Mouse (Mus musculus) lung, embryonic 15.5 days (tissue): ENCODE results near the gene Spen. TPM values are rescaled to one million over a fixed set of nuclear protein-coding genes. Genes with fewer than 3 reads are reported as not detected.

Experiments
- ATAC-seq: fragments of 200-750 bp; cut with Nextera tagmentation; 2 replicates; pipeline ENCODE4 v1.8.0; 2017; ENCODE audit warnings: moderate number of reproducible peaks, borderline replicate concordance; ENCODE audit not compliant: low FRiP score, low TSS enrichment; ENCODE audit errors: extremely low read depth
- H3K27ac ChIP-seq: fragments of 300-500 bp; sonication (generic); 2 replicates; pipeline ENCODE4 v1.5.1; 2015; ENCODE audit warnings: moderate library complexity, mild to moderate bottlenecking, inconsistent platforms
- H3K27me3 ChIP-seq: fragments of 300-500 bp; sonication (generic); 2 replicates; pipeline ENCODE4 v1.6.1; 2015; ENCODE audit warnings: inconsistent platforms
- H3K36me3 ChIP-seq: fragments of 300-500 bp; sonication (generic); 2 replicates; pipeline ENCODE4 v1.6.1; 2015; ENCODE audit warnings: inconsistent platforms
- H3K4me1 ChIP-seq: fragments of 300-500 bp; sonication (generic); 2 replicates; pipeline ENCODE4 v1.6.1; 2015; ENCODE audit warnings: inconsistent platforms
- H3K4me2 ChIP-seq: fragments of 300-500 bp; sonication (generic); 2 replicates; pipeline ENCODE4 v1.6.1; 2015; ENCODE audit warnings: inconsistent platforms, mild to moderate bottlenecking, moderate library complexity
- H3K4me3 ChIP-seq: fragments of 300-500 bp; sonication (generic); 2 replicates; pipeline ENCODE4 v1.5.1; 2015; ENCODE audit warnings: mild to moderate bottlenecking, inconsistent platforms
- H3K9ac ChIP-seq: fragments of 300-500 bp; sonication (generic); 2 replicates; pipeline ENCODE4 v1.6.1; 2015; ENCODE audit warnings: inconsistent platforms
- H3K9me3 ChIP-seq: fragments of 300-500 bp; sonication (generic); 2 replicates; pipeline ENCODE4 v1.6.1; 2016; ENCODE audit warnings: inconsistent platforms
- WGBS: fragments of 180-500 bp; shearing (Covaris S2); methylation state at CpG from one replicate; pipeline ENCODE4 v1.1.7; 2015; 5-methylcytosine and 5-hydroxymethylcytosine counted together
- polyA plus RNA-seq: library from polyadenylated mRNA; unstranded; fragments of >200 nt; fragmentation: Nextera tagmentation; extraction: Ambion mirVana; gene quantifications from 2 replicates; pipeline ENCODE4 v1.2.1, GENCODE M21; 2015

The Spen gene
- polyA plus RNA-seq: 9.1 and 10.3 TPM in 2 replicates

DNA sequence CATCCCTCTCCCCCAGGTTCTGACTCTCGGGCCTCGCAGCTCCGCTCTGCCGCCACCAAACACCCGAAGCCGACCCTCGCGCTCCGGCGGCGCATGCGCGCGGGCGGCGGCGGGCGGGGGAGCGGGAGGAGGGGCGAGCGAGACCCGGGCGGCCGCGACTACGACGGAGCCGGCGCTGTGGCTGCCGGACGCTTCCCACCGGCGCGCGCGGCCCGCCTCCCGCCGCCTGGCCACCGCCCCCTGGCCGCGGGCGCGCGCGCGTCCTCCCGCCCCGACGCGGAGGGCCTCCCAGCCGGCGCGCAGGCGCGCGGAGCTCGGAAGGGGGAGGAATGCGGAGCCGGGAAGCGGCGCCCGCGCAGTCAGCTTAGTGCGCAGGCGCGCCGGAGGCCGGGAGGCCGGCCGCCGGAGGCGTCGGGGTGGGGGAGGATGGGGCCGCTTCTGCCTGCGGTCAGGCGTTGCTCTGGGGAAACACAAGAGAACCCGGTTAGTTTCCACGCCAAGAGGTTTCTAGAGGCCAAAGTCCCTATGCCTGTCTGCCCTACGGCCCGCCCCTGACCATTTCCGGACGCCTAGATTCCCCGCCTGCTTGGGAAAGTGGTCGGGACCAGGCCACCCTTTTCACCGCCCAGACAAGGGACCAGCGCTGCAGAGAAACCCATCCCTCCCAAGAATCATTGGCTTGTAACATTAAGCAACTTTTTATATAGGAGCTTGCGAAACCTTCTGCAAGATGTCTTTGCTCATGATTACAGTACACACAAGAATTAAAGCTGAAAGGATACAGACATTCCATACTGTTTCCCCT, at the start of gene Spen:
Gene Spen (minus strand): TSS at position 190 of the 805 bp plus-strand sequence.
- H3K9ac ChIP-seq: peak within 1 kb of the TSS; percentile 97
- H3K9me3 ChIP-seq: no peaks in the 10 kb centered on the region
- H3K4me3 ChIP-seq: peak within 1 kb of the TSS; percentile 94
- peak within 1 kb of the TSS; percentile 99 for H3K27ac ChIP-seq
- no peaks in the 10 kb centered on the region for H3K36me3 ChIP-seq
- WGBS: under 1% methylated on average over 77 of the region's 88 CpGs
- H3K4me1 ChIP-seq: peaks cover 30% of the 10 kb centered on the region
- no peaks in the 10 kb centered on the region for H3K27me3 ChIP-seq
- H3K4me2 ChIP-seq: peak within 1 kb of the TSS; percentile 91
- peak; percentile 90 for ATAC-seq

DNA sequence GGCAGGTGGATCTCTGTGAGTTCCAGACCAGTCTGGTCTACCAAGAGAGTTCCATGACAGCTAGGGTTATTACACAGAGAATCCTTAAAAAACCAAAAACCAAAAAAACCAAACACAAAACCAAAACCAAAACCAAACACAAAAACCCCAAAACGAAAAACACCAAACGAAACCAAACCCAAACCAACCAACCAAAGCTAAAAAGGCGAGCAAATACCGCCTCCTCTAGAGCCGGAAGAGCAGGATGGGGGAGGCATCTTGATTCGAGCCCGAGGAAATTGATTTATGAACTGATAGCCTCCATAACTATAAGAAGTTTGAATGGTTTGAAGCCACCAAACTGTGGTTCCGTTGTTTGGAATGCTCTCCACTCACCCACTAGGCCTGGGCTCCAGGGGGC, 45.5 kb upstream of the Spen start:
- no peak for ATAC-seq
- H3K4me1 ChIP-seq: no peaks in the 10 kb centered on the region
- H3K9ac ChIP-seq: no peak overlapping the region
- H3K4me3 ChIP-seq: no peak overlapping the region
- H3K4me2 ChIP-seq: no peak overlapping the region
- WGBS: 82% methylated on average over 8 of the region's 8 CpGs
- H3K9me3 ChIP-seq: no peaks in the 10 kb centered on the region
- peaks cover 73% of the 10 kb centered on the region for H3K36me3 ChIP-seq
- no peaks in the 10 kb centered on the region for H3K27me3 ChIP-seq
- H3K27ac ChIP-seq: no peak overlapping the region

DNA sequence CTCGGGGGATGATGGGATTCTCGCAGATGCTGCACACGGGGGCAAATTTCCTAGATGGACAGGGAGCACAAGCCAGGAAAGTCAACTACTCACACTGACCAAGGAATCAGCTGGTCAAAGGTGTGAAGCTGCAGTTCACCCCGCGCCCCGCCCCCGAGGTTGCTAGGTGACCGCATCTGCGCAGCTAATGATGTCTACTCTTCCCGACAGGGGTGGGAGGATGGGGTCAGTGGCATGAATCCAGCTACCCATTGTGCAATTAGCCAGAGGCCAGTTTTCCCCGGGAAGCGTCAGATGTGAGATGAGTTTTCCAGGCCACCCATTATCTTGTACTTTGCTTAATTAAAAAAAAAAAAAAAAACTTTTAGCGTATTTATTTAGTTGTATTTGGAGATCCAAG, 42.7 kb upstream of the Spen start:
- no peak overlapping the region for H3K9ac ChIP-seq
- no peak for ATAC-seq
- no peaks in the 10 kb centered on the region for H3K27me3 ChIP-seq
- no peaks in the 10 kb centered on the region for H3K9me3 ChIP-seq
- no peak overlapping the region for H3K4me2 ChIP-seq
- peaks cover 80% of the 10 kb centered on the region for H3K36me3 ChIP-seq
- 85% methylated on average over 13 of the region's 13 CpGs for WGBS
- no peaks in the 10 kb centered on the region for H3K4me1 ChIP-seq
- H3K4me3 ChIP-seq: no peak overlapping the region
- H3K27ac ChIP-seq: no peak overlapping the region

DNA sequence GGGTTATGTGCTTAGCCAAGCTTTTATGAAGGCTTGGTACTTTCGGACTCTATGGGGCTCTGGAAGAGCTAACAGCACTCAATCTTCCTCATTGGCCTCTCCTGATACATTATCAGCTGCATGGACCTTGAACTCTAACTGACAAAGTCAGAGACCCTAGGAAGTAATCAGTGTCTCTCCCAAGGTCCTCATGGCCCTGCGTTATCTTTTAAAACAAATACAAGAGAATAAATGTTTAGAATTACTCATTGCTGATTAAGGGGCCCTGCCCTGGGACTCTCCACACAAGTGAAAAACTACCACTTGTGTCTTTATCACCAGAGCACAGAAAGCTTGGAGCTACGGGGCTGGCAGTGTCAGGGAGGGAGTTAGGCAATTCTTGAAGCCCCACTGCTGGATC, 40.4 kb upstream of the Spen start:
- H3K9me3 ChIP-seq: no peaks in the 10 kb centered on the region
- H3K36me3 ChIP-seq: peaks cover 64% of the 10 kb centered on the region
- H3K9ac ChIP-seq: no peak overlapping the region
- H3K4me2 ChIP-seq: no peak overlapping the region
- no peak overlapping the region for H3K27ac ChIP-seq
- ATAC-seq: no peak
- 16% methylated on average over 3 of the region's 3 CpGs for WGBS
- no peaks in the 10 kb centered on the region for H3K27me3 ChIP-seq
- H3K4me1 ChIP-seq: peaks cover 9% of the 10 kb centered on the region
- H3K4me3 ChIP-seq: no peak overlapping the region

DNA sequence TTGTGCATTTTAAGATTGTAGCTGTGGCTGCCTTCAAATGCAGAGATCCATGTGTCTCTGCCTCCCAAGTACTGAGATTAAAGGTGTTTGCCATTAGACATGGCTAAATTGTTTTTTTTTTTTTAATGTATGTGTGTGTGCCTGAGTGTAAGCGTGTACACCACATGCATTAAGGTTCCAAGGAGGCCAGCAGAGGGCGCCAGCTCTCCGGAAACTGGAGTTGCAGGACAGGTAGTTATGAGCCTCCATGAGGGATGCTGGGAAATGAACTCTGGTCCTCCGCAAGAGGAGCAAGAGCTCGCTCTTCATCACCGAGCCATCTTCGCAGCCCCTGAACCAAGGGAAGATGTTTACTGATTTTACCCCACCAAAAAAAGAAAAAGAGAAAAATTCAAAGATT, 38.5 kb upstream of the Spen start:
- Histone ChIP-seq H3K9me3 (no peaks in the 10 kb centered on the region), H3K36me3 (peaks cover 48% of the 10 kb centered on the region), H3K4me3 (no peak overlapping the region), H3K4me2 (no peak overlapping the region), H3K4me1 (peaks cover 22% of the 10 kb centered on the region), H3K27ac (no peak overlapping the region), H3K27me3 (no peaks in the 10 kb centered on the region), H3K9ac (no peak overlapping the region)
- WGBS: 94% methylated on average over 7 of the region's 7 CpGs
- ATAC-seq: no peak

DNA sequence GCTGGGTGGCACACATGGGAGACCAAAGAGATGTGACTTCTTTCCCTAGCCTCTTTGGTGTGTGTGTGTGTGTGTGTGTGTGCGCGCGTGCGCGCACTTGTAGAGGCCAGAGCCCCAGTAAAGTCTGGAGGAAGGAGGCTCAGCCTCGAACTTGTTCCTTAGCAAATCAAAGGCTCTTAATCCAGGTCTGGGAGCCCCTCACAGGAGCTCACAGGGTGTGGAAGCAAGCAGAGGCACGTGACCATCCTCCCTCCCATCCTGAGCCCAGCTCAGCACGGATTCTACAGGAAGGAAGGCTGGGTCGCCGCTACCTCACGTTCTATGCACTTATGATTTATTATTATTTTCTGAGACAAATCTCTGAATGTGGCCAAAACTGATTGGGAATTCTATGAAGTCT, 38.0 kb upstream of the Spen start:
- no peak overlapping the region for H3K4me3 ChIP-seq
- H3K4me2 ChIP-seq: no peak overlapping the region
- no peak for ATAC-seq
- H3K4me1 ChIP-seq: peaks cover 22% of the 10 kb centered on the region
- H3K36me3 ChIP-seq: peaks cover 45% of the 10 kb centered on the region
- no peaks in the 10 kb centered on the region for H3K27me3 ChIP-seq
- WGBS: 80% methylated on average over 11 of the region's 11 CpGs
- no peak overlapping the region for H3K9ac ChIP-seq
- no peaks in the 10 kb centered on the region for H3K9me3 ChIP-seq
- H3K27ac ChIP-seq: no peak overlapping the region

DNA sequence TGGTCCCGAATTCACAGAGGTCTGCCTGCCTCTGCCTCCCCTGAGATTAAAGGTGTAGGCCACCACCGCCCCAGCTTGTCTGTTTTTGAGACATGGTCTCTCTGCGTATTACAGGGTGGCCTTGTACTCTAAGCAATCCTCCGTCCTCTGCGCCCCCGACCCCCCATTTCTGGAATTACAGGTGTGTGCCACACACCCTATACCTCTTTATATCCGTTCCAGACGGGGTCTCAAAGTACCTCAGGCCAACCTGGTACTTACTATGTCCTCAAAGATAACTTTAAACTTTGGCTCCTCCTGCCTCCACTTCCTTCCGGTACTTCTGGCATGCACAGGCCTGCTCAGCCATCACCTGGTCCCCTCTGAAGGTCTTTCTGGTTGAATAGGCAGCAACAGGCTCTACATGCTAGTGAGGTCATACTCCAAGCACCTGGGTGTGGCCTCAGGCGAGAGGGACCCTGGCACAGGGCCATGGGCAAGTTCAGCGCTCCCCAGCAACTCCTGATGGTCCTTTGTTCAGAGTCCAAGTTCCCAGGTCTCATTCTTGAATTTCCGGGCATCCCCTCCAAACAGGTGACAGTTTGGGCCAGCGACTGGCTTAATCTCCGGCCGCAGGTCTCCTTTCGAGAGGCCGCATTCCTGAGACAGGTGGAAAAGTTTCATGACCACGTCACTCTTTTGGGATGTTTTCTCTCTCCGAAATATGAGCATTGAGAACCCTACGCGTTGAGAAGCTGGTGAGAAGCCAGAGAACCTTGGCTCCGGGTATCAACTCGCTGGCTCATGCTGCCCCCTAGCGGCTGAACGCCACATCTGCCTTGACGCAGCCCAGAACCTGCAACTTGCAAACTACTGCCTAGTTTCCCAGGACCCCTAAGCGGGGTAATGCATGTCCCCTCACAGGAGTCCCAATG, 36.6 kb upstream of the Spen start:
- H3K4me1 ChIP-seq: peaks cover 22% of the 10 kb centered on the region

DNA sequence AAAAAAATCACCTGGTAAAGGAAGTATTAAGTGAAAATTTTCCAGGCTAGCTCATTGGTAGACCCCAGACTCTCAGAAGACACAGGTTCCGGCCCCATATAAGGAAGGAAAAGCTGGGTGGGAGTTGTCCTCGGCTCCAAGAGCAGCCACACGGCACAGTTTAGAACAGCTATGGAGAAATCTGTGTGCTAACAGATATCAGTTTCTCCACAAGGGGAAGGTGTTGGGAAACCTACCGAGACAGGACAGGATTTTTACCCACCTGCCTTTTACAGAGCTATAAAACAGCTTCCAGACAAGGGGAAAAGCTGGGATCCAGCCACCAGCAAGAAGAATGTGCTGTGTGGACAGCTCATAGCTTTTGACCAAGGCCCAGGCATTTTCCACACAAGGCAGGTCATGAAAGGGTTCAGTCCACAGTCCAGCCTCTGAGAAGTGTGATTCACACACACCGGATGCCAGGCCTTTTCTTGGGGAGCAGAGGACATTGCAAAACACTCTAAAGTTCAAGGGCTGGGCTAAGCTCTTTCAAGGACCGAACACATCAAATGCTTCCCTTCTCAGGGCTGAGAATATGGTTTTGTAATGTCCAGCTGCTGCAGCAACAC, 35.1 kb upstream of the Spen start:
- peaks cover 19% of the 10 kb centered on the region for H3K36me3 ChIP-seq
- no peaks in the 10 kb centered on the region for H3K9me3 ChIP-seq
- no peaks in the 10 kb centered on the region for H3K27me3 ChIP-seq
- no peak overlapping the region for H3K4me3 ChIP-seq
- peaks cover 25% of the 10 kb centered on the region for H3K4me1 ChIP-seq
- ATAC-seq: no peak
- no peak overlapping the region for H3K9ac ChIP-seq
- H3K27ac ChIP-seq: peak overlapping the region; percentile 71
- H3K4me2 ChIP-seq: no peak overlapping the region
- WGBS: 28% methylated on average over 6 of the region's 6 CpGs

More for the DNA sequence above, 36.6 kb upstream of the Spen start:
- H3K9me3 ChIP-seq: no peaks in the 10 kb centered on the region
- no peak overlapping the region for H3K9ac ChIP-seq
- no peaks in the 10 kb centered on the region for H3K27me3 ChIP-seq
- peak overlapping the region; percentile 81 for H3K27ac ChIP-seq
- H3K4me2 ChIP-seq: peak overlapping the region; percentile 32
- WGBS: 34% methylated on average over 27 of the region's 27 CpGs
- H3K4me3 ChIP-seq: no peak overlapping the region
- H3K36me3 ChIP-seq: peaks cover 33% of the 10 kb centered on the region
- ATAC-seq: peak; percentile 65

DNA sequence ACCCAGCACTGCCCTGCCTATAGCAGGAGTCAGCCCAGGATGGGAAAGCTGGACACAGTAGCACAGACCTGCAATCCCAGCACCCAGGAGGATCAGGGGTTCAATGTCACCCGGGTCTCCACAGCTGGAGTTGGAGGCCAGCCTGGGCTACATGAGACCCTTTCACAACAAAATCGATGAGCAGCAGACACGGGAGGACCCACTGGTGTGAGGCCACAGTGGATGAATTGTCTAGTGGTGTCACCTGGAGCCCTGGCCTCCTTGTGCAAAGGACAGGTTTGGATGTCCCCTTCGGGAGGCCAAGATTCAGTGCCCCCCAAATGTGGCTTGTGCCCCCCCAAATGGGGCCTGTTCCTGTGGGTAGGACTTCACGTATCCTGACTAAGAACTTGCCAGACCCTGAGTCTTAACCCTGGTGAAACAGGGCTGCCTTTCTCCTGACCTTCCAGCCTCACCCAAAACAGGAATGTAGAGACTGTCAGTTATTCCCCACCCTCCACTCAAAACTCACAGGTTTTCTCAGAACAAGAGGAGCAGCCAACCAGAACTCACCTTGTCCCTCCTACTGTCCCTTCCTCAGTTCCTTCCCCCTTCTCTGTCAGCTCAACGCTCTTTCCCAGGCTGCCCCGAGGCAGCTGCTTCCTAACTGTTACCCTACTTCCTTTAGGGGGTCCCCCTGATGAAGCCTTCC, 34.4 kb upstream of the Spen start:
- Histone ChIP-seq H3K4me3 (no peak overlapping the region), H3K27me3 (no peaks in the 10 kb centered on the region), H3K36me3 (peaks cover 15% of the 10 kb centered on the region), H3K9ac (no peak overlapping the region), H3K4me1 (peaks cover 25% of the 10 kb centered on the region), H3K4me2 (no peak overlapping the region), H3K9me3 (no peaks in the 10 kb centered on the region), H3K27ac (peak overlapping the region; percentile 71)
- 71% methylated on average over 7 of the region's 7 CpGs for whole genome bisulfite sequencing
- no peak for ATAC-seq

DNA sequence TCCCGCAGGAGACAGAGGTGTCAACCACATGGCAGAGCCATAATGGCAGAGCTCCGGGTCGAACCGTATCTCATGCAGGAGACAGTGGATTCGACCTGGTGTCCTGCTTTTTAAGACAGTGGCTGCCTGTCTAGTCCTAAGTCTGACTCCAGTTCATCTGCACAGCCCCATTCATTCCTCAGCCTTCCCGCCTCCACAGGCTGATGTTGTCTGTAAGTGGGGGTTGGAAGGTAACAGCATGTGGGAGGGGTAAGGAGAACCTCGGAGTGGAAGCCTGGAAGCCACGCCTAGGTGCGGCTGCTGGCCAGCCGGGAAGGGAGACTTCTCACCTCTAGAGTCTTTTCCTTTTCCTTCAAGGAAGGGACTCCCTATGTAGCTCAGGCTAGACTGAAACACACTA, 33.5 kb upstream of the Spen start:
- H3K27me3 ChIP-seq: no peaks in the 10 kb centered on the region
- peaks cover 6% of the 10 kb centered on the region for H3K36me3 ChIP-seq
- no peak overlapping the region for H3K27ac ChIP-seq
- 58% methylated on average over 10 of the region's 10 CpGs for WGBS
- H3K4me3 ChIP-seq: no peak overlapping the region
- peaks cover 25% of the 10 kb centered on the region for H3K4me1 ChIP-seq
- no peak overlapping the region for H3K9ac ChIP-seq
- no peaks in the 10 kb centered on the region for H3K9me3 ChIP-seq
- no peak overlapping the region for H3K4me2 ChIP-seq
- no peak for ATAC-seq

DNA sequence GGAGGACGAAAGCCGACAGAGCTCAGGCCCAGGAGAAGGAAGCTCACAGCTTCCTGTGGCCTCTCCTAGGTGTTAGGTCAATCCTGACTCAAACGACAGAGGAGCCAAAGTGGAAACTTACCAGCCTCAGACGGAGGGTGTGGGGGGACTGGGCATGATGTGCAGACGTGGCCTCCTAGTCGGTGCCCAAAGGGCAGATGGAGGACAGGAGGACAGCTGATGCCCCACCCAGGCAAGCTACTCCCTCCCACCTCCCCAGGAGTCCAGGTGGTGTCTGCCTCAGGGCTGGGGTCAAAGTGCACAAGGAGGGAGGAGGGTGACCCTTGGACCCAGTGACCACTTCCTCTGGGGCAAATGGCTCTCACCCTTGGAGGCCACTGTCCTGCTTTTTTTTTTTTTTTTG, 32.9 kb upstream of the Spen start:
- ATAC-seq: no peak
- WGBS: 35% methylated on average over 6 of the region's 6 CpGs
- Histone ChIP-seq H3K4me3 (no peak overlapping the region), H3K27ac (no peak overlapping the region), H3K27me3 (no peaks in the 10 kb centered on the region), H3K9ac (no peak overlapping the region), H3K4me2 (no peak overlapping the region), H3K4me1 (peaks cover 25% of the 10 kb centered on the region), H3K9me3 (no peaks in the 10 kb centered on the region), H3K36me3 (peaks cover under 1% of the 10 kb centered on the region; the same call in 1 of the 2 replicates)
